ENCODE assay signal across 8 mouse cellular contexts in the genomic region with DNA sequence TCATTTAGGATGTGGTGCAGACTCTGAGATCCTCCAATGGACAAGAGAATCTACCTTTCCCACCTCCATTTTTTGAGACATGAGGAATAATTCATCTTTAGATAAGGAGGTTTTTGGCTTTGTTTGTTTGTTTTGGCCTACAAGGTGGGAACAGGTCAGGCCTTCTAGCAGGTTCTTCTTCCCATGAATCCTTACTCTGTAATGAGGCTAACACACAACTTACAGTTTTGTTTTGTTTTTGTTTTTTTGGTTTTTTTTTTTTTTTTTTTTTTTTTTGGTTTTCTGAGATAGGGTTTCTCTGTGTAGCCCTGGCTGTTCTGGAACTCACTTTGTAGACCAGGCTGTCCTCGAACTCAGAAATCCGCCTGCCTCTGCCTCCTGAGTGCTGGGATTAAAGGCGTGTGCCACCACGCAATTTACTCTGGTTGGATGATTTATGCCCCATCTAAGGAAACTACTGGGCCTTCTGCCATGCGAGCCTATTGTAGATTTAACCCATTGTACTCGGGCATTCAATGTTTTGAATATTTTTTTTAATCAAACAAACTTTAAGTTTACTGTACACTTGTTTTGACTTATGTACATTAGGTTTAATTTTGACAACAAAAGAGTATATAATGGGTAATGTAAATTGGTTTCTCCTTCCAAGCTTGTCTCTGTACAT. TPM values are rescaled to one million over a fixed set of nuclear protein-coding genes. Genes with fewer than 3 reads are reported as not detected.
A peak's percentile ranks its signal among the peaks of the same experiment; 100 is the strongest.
DNase-seq lines count a peak whose midpoint lies in the region; ATAC-seq and TF ChIP-seq lines count a peak whose summit lies in the region.

No protein-coding gene starts in this region.

- no peak for DNase-seq in gastrocnemius, adult 2 months
- no peak for DNase-seq in gastrocnemius, postnatal 14 days
- DNase-seq in MEL (ENCODE audit: low read depth, low spot score): peak; percentile 55
- DNase-seq in kidney, adult 2 months: peak; percentile 58
- DNase-seq in lung, postnatal 0 days (ENCODE audit: low spot score): peak; percentile 21
- no peak for DNase-seq in c-Kit-positive CD71-positive TER-119-positive erythroid progenitor cells, embryonic 14.5 days (ENCODE audit: low spot score)
- DNase-seq in spleen, adult 12 weeks (ENCODE audit: low spot score): no peak
- DNase-seq in layer of hippocampus, adult 11-12 months (ENCODE audit: low spot score): no peak

- intact Hi-C loops in gastrocnemius, adult 2 months (cut with DNase I): loop anchor here (10.0 kb wide), 1 partner anchor 762 kb away; a partner anchor contains a TSS
- intact Hi-C loops in gastrocnemius, postnatal 14 days (cut with DNase I; ENCODE audit: low total_unique reads): no loop called here

- H3K4me2 ChIP-seq in lung, postnatal 0 days (replicated peaks; ENCODE audit: low read depth, low read length): peak overlapping the region; percentile 77

- no peak for TF ChIP-seq CTCF in gastrocnemius, adult 2 months (IDR thresholded peaks at IDR 0.05)
- TF ChIP-seq CTCF in MEL (IDR thresholded peaks at IDR 0.05 in 2 of 3, conservative IDR thresholded peaks at IDR 0.05 in 1 of 3; ENCODE audit: control insufficient read depth in 1 of 3, insufficient read depth in 1 of 3, low read depth in 2 of 3, low read length in 3 of 3, poor library complexity in 1 of 3, severe bottlenecking in 1 of 3): no peak
- TF ChIP-seq CTCF in kidney, adult 2 months (conservative IDR thresholded peaks at IDR 0.05; ENCODE audit: insufficient read depth, insufficient read length, low read depth, low read length): no peak
- TF ChIP-seq CTCF in lung, postnatal 0 days (IDR thresholded peaks at IDR 0.05): no peak

- peak overlapping the region; percentile 86 for H3K27ac ChIP-seq in gastrocnemius, adult 2 months
- no peak overlapping the region for H3K27ac ChIP-seq in MEL (ENCODE audit: control insufficient read depth, low read depth, low read length)
- H3K27ac ChIP-seq in kidney, adult 2 months (ENCODE audit: insufficient read depth, low read depth, low read length): no peak overlapping the region; the same call in 1 of the 2 replicates
- H3K27ac ChIP-seq in lung, postnatal 0 days (ENCODE audit: low read length): no peak overlapping the region

- peaks cover 6 to 9% of the 10 kb centered on the region in 2 experiments; a peak in 2 of 4 replicates for H3K4me1 ChIP-seq in MEL (ENCODE audit: control insufficient read depth in 1 of 2, insufficient read depth in 2 of 2, low read length in 2 of 2)
- H3K4me1 ChIP-seq in kidney, adult 2 months (ENCODE audit: control insufficient read depth, insufficient read depth, low read length): no peaks in the 10 kb centered on the region
- peaks cover 9% of the 10 kb centered on the region; the same call in 1 of the 2 replicates for H3K4me1 ChIP-seq in lung, postnatal 0 days (ENCODE audit: insufficient read depth, low read depth, low read length)

- peaks cover 0 to 15% of the 10 kb centered on the region in 2 experiments; a peak in 2 of 4 replicates for H3K36me3 ChIP-seq in MEL (ENCODE audit: control insufficient read depth in 1 of 2, insufficient read depth in 2 of 2, low read length in 2 of 2)
- no peaks in the 10 kb centered on the region for H3K36me3 ChIP-seq in kidney, adult 2 months (ENCODE audit: control insufficient read depth, insufficient read depth, low read length)
- 0 out of 2 replicates have a peak, but pooled peaks cover 1% of the 10 kb centered on the region for H3K36me3 ChIP-seq in lung, postnatal 0 days (ENCODE audit: insufficient read depth, low read length)

- no peak for TF ChIP-seq EP300 in MEL (IDR thresholded peaks at IDR 0.05; ENCODE audit: low read depth in 1 of 2, low read length in 2 of 2)
- TF ChIP-seq EP300 in lung, postnatal 0 days (IDR thresholded peaks at IDR 0.05): no peak

- ATAC-seq in lung, postnatal 0 days: no peak

- 31% methylated on average over 6 of the region's 6 CpGs for WGBS in kidney, adult 2 months
- 39% methylated on average over 6 of the region's 6 CpGs for WGBS in lung, postnatal 0 days

- peak overlapping the region; percentile 86 for H3K4me3 ChIP-seq in gastrocnemius, adult 2 months
- H3K4me3 ChIP-seq in MEL (ENCODE audit: control insufficient read depth in 1 of 2, insufficient read depth in 1 of 2, low read depth in 2 of 2, low read length in 2 of 2): peak overlapping the region in 1 of 2 experiments; percentile 64; a peak in 2 of 4 replicates
- H3K4me3 ChIP-seq in kidney, adult 2 months (ENCODE audit: insufficient read depth, low read depth, low read length): no peak overlapping the region
- H3K4me3 ChIP-seq in lung, postnatal 0 days (ENCODE audit: low read depth, low read length): no peak overlapping the region

- TF ChIP-seq POLR2A in MEL (IDR thresholded peaks at IDR 0.05; ENCODE audit: control insufficient read depth in 1 of 2, insufficient read depth in 1 of 2, low read depth in 1 of 2, low read length in 2 of 2, poor library complexity in 1 of 2): no peak
- no peak for TF ChIP-seq POLR2A in kidney, adult 2 months (IDR thresholded peaks at IDR 0.05; ENCODE audit: low read depth, low read length)

- no peaks in the 10 kb centered on the region for H3K27me3 ChIP-seq in MEL (ENCODE audit: control insufficient read depth in 1 of 2, insufficient read depth in 2 of 2, low read length in 2 of 2)
- no peaks in the 10 kb centered on the region for H3K27me3 ChIP-seq in kidney, adult 2 months (replicated peaks; ENCODE audit: control insufficient read depth, insufficient read depth, low read length)
- H3K27me3 ChIP-seq in lung, postnatal 0 days (replicated peaks; ENCODE audit: insufficient read depth, low read length): no peaks in the 10 kb centered on the region

- H3K79me2 ChIP-seq in MEL (ENCODE audit: control insufficient read depth, insufficient read depth, low read length, poor library complexity): peaks cover 4% of the 10 kb centered on the region; the same call in 1 of the 2 replicates

- no peak for TF ChIP-seq RAD21 in MEL (IDR thresholded peaks at IDR 0.05; ENCODE audit: low read depth, low read length)

- peak overlapping the region; percentile 94 for H3K9ac ChIP-seq in MEL (ENCODE audit: control insufficient read depth, low read depth, low read length, poor library complexity, severe bottlenecking)
- H3K9ac ChIP-seq in lung, postnatal 0 days (replicated peaks; ENCODE audit: low read depth): no peak overlapping the region

- H3K9me3 ChIP-seq in MEL (replicated peaks; ENCODE audit: insufficient read depth, low read length): no peaks in the 10 kb centered on the region
- H3K9me3 ChIP-seq in lung, postnatal 0 days (ENCODE audit: low read length): no peaks in the 10 kb centered on the region

TF ChIP-seq in MEL, 35 proteins besides CTCF, POLR2A, EP300 and RAD21:
- TF ChIP-seq HCFC1 (IDR thresholded peaks at IDR 0.05; ENCODE audit: low read depth, low read length) (no peak), GABPA (IDR thresholded peaks at IDR 0.05; ENCODE audit: low read depth, low read length) (no peak), TBP (IDR thresholded peaks at IDR 0.05; ENCODE audit: low read depth, low read length) (peak; percentile 67; the same call in 1 of the 2 replicates), ETS1 (IDR thresholded peaks at IDR 0.05; ENCODE audit: low read depth, low read length) (0 out of 2 replicates have a peak, but pooled peaks have one; percentile 26), ELF1 (IDR thresholded peaks at IDR 0.05; ENCODE audit: low read depth, low read length) (no peak), NRF1 (IDR thresholded peaks at IDR 0.05; ENCODE audit: insufficient read depth, low read depth, low read length, poor library complexity, severe bottlenecking) (no peak), ZMIZ1 (IDR thresholded peaks at IDR 0.05; ENCODE audit: low read depth, low read length) (no peak), SMC3 (IDR thresholded peaks at IDR 0.05; ENCODE audit: low read depth, low read length) (no peak), TCF12 (IDR thresholded peaks at IDR 0.05; ENCODE audit: low read depth, low read length) (no peak), USF2 (IDR thresholded peaks at IDR 0.05; ENCODE audit: borderline replicate concordance in 1 of 2, insufficient read depth in 1 of 2, low read depth in 1 of 2, low read length in 2 of 2) (no peak), CHD2 (IDR thresholded peaks at IDR 0.05; ENCODE audit: low read length) (no peak), MEF2A (IDR thresholded peaks at IDR 0.05; ENCODE audit: extremely low read depth, insufficient replicate concordance, low read depth, low read length, poor library complexity, severe bottlenecking) (no peak), ZNF384 (IDR thresholded peaks at IDR 0.05; ENCODE audit: low read depth, low read length) (peak; percentile 70)

RNA-seq across cellular contexts. Expression of a gene that starts 0.9 kb away (rescaled TPM):
- 10 to 100 TPM; 13.3 to 15.6 TPM for total RNA-seq in gastrocnemius, adult 2 months (2021)
- total RNA-seq in gastrocnemius, postnatal 14 days (2021): 1 to 10 TPM; 9.3 to 10.0 TPM
- total RNA-seq in MEL (2012; rRNA removed): 18.0 and 20.3 TPM in 2 replicates
- polyA plus RNA-seq in MEL (2012; ENCODE audit: insufficient read depth in 1 of 2, insufficient read length in 2 of 2, low read depth in 1 of 2, low replicate concordance in 2 of 2, missing spikeins in 1 of 2): 10 to 100 TPM in 1 of 2 experiments, not detected in 1; 23.9 TPM
- polyA plus RNA-seq in kidney, adult 2 months (2012; rRNA removed): 11.8 and 13.0 TPM in 2 replicates
- 7.3 and 7.5 TPM in 2 replicates for polyA plus RNA-seq in lung, postnatal 0 days (2015; fragmentation: Nextera tagmentation; extraction: Ambion mirVana)

RNA-seq across cellular contexts. Expression of a gene that starts 8.5 kb away (rescaled TPM):
- 1 to 10 TPM; 4.3 to 6.2 TPM for total RNA-seq in gastrocnemius, adult 2 months (2021)
- 1 to 10 TPM; 6.1 to 6.9 TPM for total RNA-seq in gastrocnemius, postnatal 14 days (2021)
- total RNA-seq in MEL (2012; rRNA removed): 36.0 and 37.0 TPM in 2 replicates
- 100 to 1,000 TPM in 1 of 2 experiments, 10 to 100 TPM in 1; 39.9 to 135 TPM for polyA plus RNA-seq in MEL (2012; ENCODE audit: insufficient read depth in 1 of 2, insufficient read length in 2 of 2, low read depth in 1 of 2, low replicate concordance in 2 of 2, missing spikeins in 1 of 2)
- 11.2 and 15.9 TPM in 2 replicates for polyA plus RNA-seq in kidney, adult 2 months (2012; rRNA removed)
- 5.2 and 9.6 TPM in 2 replicates for polyA plus RNA-seq in lung, postnatal 0 days (2015; fragmentation: Nextera tagmentation; extraction: Ambion mirVana)

RNA-seq across cellular contexts. Expression of a gene that starts 35.7 kb away (rescaled TPM):
- total RNA-seq in gastrocnemius, adult 2 months (2021): not detected
- total RNA-seq in gastrocnemius, postnatal 14 days (2021): not detected
- not detected in 2 replicates for total RNA-seq in MEL (2012; rRNA removed)
- polyA plus RNA-seq in MEL (2012; ENCODE audit: insufficient read depth in 1 of 2, insufficient read length in 2 of 2, low read depth in 1 of 2, low replicate concordance in 2 of 2, missing spikeins in 1 of 2): 1 to 10 TPM in 1 of 2 experiments, not detected in 1; 7.3 TPM
- 2.8 and 8.3 TPM in 2 replicates for polyA plus RNA-seq in kidney, adult 2 months (2012; rRNA removed)
- polyA plus RNA-seq in lung, postnatal 0 days (2015; fragmentation: Nextera tagmentation; extraction: Ambion mirVana): not detected in 2 replicates

Comparison
In these comparisons a context has a peak if more than half of its experiments do, and no peak if none do; other contexts are left out.
1. DNase-seq: peak in MEL (single experiment), kidney, adult 2 months (single experiment) and lung, postnatal 0 days (single experiment); none in gastrocnemius, adult 2 months (single experiment), gastrocnemius, postnatal 14 days (single experiment), c-Kit-positive CD71-positive TER-119-positive erythroid progenitor cells, embryonic 14.5 days (single experiment), spleen, adult 12 weeks (single experiment) and layer of hippocampus, adult 11-12 months (single experiment).